Mouse (Mus musculus) kidney, adult 2 months (tissue): ENCODE data around the gene Nr0b2.

Experiments used
- CTCF ChIP-seq: fragments of 200-500 bp; conservative IDR thresholded peaks from 2 replicates; pipeline ENCODE4 v1.5.1; 2011; ENCODE audit warnings: low read depth, mild to moderate bottlenecking, control low read depth, low read length, moderate library complexity, mixed read lengths; ENCODE audit not compliant: insufficient read depth, insufficient read length
- POLR2A ChIP-seq: fragments of 200-500 bp; IDR thresholded peaks from one replicate; pipeline ENCODE4 v1.6.1; 2011; ENCODE audit warnings: low read depth, low read length, control low read depth

DNA sequence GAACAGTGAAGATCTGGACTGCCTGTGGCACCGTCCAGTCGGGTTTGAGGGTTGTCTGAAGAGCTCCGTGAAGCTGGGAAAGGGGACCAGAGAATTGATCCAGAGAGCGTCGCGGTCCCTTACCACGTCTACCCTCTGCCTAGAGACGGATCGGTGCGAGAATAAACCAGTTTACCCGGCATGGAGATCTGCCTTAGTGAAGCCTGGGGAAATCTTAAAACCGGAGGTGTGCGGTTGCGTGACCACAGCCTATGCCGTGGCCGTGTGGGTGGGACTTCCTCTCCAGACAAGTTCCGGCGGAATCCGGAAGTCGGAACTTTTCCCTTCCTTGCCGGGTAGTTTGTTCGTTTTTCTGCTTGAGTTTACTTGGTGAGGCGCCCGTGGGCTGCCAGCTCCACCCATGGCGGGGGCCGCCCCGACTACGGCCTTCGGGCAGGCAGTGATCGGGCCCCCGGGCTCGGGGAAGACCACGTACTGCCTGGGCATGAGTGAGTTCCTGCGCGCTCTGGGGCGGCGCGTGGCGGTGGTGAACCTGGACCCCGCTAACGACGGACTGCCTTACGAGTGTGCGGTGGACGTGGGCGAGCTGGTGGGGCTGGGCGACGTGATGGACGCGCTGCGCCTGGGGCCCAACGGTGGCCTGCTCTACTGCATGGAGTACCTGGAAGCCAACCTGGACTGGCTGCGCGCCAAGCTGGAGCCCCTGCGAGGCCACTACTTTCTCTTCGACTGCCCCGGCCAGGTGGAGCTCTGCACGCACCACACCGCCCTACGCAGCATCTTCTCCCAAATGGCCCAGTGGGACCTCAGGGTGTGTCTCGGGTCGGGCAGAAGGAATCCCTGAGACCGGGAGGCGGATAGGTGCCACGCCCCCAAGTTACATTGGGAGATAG is 31.1 kb downstream of the Nr0b2 start, which contains the start of gene Gpn2:
- TF ChIP-seq CTCF (no peak), POLR2A (peak; percentile 34)
